Mouse (Mus musculus) spleen, postnatal 14 days (tissue): ENCODE measurements around the gene Pabpc6.

Experiments
- DNase-seq, 2 experiments: peaks; one replicate each; pipeline ENCODE4 v3.0.0; 2021 to 2022; ENCODE audit warnings: low spot score in 2 of 2

The Pabpc6 gene

GRCm38 (mm10) chr17:9669283-9669905 is at the start of gene Pabpc6:
TSS of gene Pabpc6 (minus strand) at chr17:9669717.
- no peak for DNase-seq

- DNase-seq, result no peak
Observed at GRCm38 (mm10) chr17:9710910-9711309, 41.4 kb upstream of the Pabpc6 start.

GRCm38 (mm10) chr17:9708888-9709287 is 39.4 kb upstream of the Pabpc6 start:
- DNase-seq, result no peak

- no peak for DNase-seq
Observed at GRCm38 (mm10) chr17:9707356-9707755, 37.8 kb upstream of the Pabpc6 start.

- DNase-seq, result no peak
Observed at GRCm38 (mm10) chr17:9697763-9698162, 28.2 kb upstream of the Pabpc6 start.

- no peak for DNase-seq
Observed at GRCm38 (mm10) chr17:9691251-9691650, 21.7 kb upstream of the Pabpc6 start.

GRCm38 (mm10) chr17:9683539-9684155 is 14.1 kb upstream of the Pabpc6 start:
- DNase-seq, result no peak

GRCm38 (mm10) chr17:9680741-9681140 is 11.2 kb upstream of the Pabpc6 start:
- DNase-seq, result no peak

GRCm38 (mm10) chr17:9675175-9675789 is 5.8 kb upstream of the Pabpc6 start:
- DNase-seq, result no peak

- no peak for DNase-seq
Observed at GRCm38 (mm10) chr17:9667955-9668354, 1.6 kb downstream of the Pabpc6 start.

GRCm38 (mm10) chr17:9658651-9659050 is 10.9 kb downstream of the Pabpc6 start:
- DNase-seq, result no peak

- DNase-seq, result no peak
Observed at GRCm38 (mm10) chr17:9654155-9654554, 15.4 kb downstream of the Pabpc6 start.

GRCm38 (mm10) chr17:9647644-9648043 is 21.9 kb downstream of the Pabpc6 start:
- DNase-seq, result no peak

- no peak for DNase-seq
Observed at GRCm38 (mm10) chr17:9643657-9644180, 25.8 kb downstream of the Pabpc6 start.

- no peak for DNase-seq
Observed at GRCm38 (mm10) chr17:9637011-9637410, 32.5 kb downstream of the Pabpc6 start.

GRCm38 (mm10) chr17:9632579-9633252 is 36.8 kb downstream of the Pabpc6 start:
- no peak for DNase-seq

- no peak for DNase-seq
Observed at GRCm38 (mm10) chr17:9632140-9632539, 37.4 kb downstream of the Pabpc6 start.

GRCm38 (mm10) chr17:9631081-9631480 is 38.4 kb downstream of the Pabpc6 start:
- DNase-seq, result no peak

GRCm38 (mm10) chr17:9627011-9627410 is 42.5 kb downstream of the Pabpc6 start:
- DNase-seq, result no peak
